Mouse (Mus musculus): ENCODE measurements around the gene 2610528A11Rik.

DNA sequence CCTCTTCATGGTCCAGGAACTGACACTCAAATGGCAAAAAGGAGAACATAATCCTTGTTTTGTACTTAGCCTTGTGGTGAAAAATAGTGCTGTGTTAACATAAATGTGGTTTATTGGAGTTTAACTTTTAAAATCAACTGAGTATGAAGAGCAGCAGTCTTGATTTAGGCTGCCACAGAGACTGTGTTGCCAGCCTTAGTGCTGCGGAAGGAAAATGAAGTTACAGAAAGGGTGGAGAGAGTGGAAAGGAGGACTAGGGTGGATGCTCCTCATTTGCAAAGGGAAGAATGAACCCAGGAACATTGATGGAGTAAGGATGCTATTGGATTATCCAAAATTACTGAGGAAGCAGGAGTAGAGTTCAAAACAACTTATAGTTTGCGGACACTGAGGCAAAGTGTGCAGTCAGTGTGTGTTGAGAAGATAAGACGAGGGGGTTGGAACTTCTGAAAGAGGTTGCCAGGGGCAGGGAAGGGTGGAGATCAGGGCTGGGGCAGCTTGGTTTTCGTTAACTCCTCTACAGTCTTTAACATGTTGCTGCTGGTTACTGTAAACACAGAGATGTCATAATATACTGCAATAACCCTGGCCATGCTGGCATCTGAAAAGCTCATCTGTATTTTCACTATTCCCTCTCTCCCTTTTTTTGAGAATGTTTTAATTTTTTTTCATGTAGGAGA lies 49.6 kb upstream of the 2610528A11Rik start:
- TF ChIP-seq CTCF (IDR thresholded peaks at IDR 0.05; ENCODE audit: control insufficient read depth, insufficient read depth, insufficient read length) = no peak
- no peak for TF ChIP-seq USF1 (IDR thresholded peaks at IDR 0.05; ENCODE audit: low read depth)

Data from C2C12 (cell line).